Mouse (Mus musculus) monocyte, adult 5-6 weeks (primary cell): ENCODE data around the gene Derl2. TPM values are rescaled to one million over a fixed set of nuclear protein-coding genes. Genes with fewer than 3 reads are reported as not detected.

Experiments used
- ATAC-seq: fragments of 153-309, 156-312 bp; replicated peaks from 2 replicates; pipeline ENCODE4 v1.8.0; 2017; ENCODE audit warnings: mild to moderate bottlenecking; ENCODE audit not compliant: low TSS enrichment, insufficient number of reproducible peaks, severe bottlenecking, poor library complexity, low FRiP score
- total RNA-seq: library from RNA; stranded (forward); fragments of 200-1000, 200-491, 200-594 nt; gene quantifications from 3 replicates; pipeline ENCODE4 v1.2.3, GENCODE M21; 2017

Gene Derl2
- 33.0 to 43.9 TPM (median 42.5 TPM) in 3 replicates for total RNA-seq

GRCm38 (mm10) chr11:71019201-71020068 is at the start of gene Derl2, which contains the start of gene Mis12:
Gene Derl2, minus strand, starts transcription at chr11:71019841.
Gene Mis12, plus strand, starts transcription at chr11:71019611.
- ATAC-seq = peak; percentile 98

GRCm38 (mm10) chr11:71052554-71052953 is 32.9 kb upstream of the Derl2 start:
- no peak for ATAC-seq

- no peak for ATAC-seq
Observed at GRCm38 (mm10) chr11:71039526-71040298, 20.1 kb upstream of the Derl2 start.

- no peak for ATAC-seq
Observed at GRCm38 (mm10) chr11:71033163-71033761, 13.6 kb upstream of the Derl2 start, which contains the start of gene 6330403K07Rik. Gene 6330403K07Rik, minus strand, starts transcription at chr11:71033513.

- no peak for ATAC-seq
Observed at GRCm38 (mm10) chr11:71032491-71033162, 13.0 kb upstream of the Derl2 start.

- ATAC-seq = no peak
Observed at GRCm38 (mm10) chr11:71032070-71032469, 12.4 kb upstream of the Derl2 start.

- no peak for ATAC-seq
Observed at GRCm38 (mm10) chr11:71029403-71030118, 9.9 kb upstream of the Derl2 start.

- ATAC-seq = no peak
Observed at GRCm38 (mm10) chr11:71028280-71028679, 8.6 kb upstream of the Derl2 start.

- no peak for ATAC-seq
Observed at GRCm38 (mm10) chr11:71018416-71019200, 1.0 kb downstream of the Derl2 start.

GRCm38 (mm10) chr11:71017051-71017450 is 2.6 kb downstream of the Derl2 start:
- ATAC-seq = no peak

GRCm38 (mm10) chr11:71012743-71013142 is 6.9 kb downstream of the Derl2 start:
- ATAC-seq = no peak

GRCm38 (mm10) chr11:71008321-71008720 is 11.3 kb downstream of the Derl2 start:
- ATAC-seq = no peak

- no peak for ATAC-seq
Observed at GRCm38 (mm10) chr11:71007831-71008230, 11.8 kb downstream of the Derl2 start.

GRCm38 (mm10) chr11:71007026-71007425 is 12.6 kb downstream of the Derl2 start:
- ATAC-seq = no peak

- ATAC-seq = no peak
Observed at GRCm38 (mm10) chr11:71005046-71005445, 14.6 kb downstream of the Derl2 start.

GRCm38 (mm10) chr11:71004316-71004773 is 15.3 kb downstream of the Derl2 start, which contains the start of gene Dhx33:
Gene Dhx33, minus strand, starts transcription at chr11:71004437.
- peak; percentile 99 for ATAC-seq

- ATAC-seq = no peak
Observed at GRCm38 (mm10) chr11:71003611-71004315, 15.9 kb downstream of the Derl2 start.
